In the genomic region with DNA sequence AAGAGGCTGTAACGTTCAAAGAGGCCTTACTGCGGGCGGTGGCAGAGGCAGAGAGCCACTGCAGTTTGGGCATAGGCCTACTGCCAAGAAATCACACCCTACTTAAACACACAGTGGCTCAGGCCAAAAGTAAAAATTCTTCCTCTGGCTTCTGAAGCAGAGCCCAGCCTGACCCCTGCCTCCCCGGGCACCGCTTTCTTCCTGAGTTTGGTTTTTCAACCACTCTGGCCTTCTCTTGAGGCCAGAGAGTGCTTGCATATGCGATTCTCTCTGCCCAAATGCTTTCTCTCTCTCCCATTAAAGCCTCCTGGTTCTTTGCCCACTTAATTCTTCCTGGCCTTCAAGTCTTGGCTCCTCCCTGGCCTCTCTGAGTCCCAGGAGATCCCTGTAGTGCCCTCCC, we compare ENCODE assay signal across 13 mouse cellular contexts. TPM values are rescaled to one million over a fixed set of nuclear protein-coding genes. Genes with fewer than 3 reads are reported as not detected.
"Had no signal": no experiment of that assay in that cellular context is flagged by ENCODE, and none has a peak within 500 bp of the region (broad histone marks: within the 10 kb centered on the region; RNA-seq: fewer than 3 reads in every experiment).

No protein-coding gene starts in this region.

- H3K27ac ChIP-seq: left cerebral cortex, adult 2 months; liver, embryonic 12.5 days; lung, embryonic 15.5 days; midbrain, embryonic 13.5 days had no signal

- H3K36me3 ChIP-seq: liver, embryonic 12.5 days; lung, embryonic 15.5 days; midbrain, embryonic 13.5 days had no signal

- H3K9me3 ChIP-seq: liver, embryonic 12.5 days; lung, embryonic 15.5 days; midbrain, embryonic 13.5 days had no signal

- ATAC-seq: intestine, postnatal 0 days; liver, embryonic 12.5 days; midbrain, embryonic 13.5 days had no signal

- H3K4me3 ChIP-seq: left cerebral cortex, adult 2 months; liver, embryonic 12.5 days; lung, embryonic 15.5 days; midbrain, embryonic 13.5 days had no signal

- DNase-seq: kidney, adult 8-10 months; kidney, postnatal 25 days; retina, postnatal 1 day; right cerebral cortex, postnatal 4 days; spleen, adult 18-20 months; thymus, adult 18-20 months; thymus, postnatal 14 days had no signal

- H3K27me3 ChIP-seq: lung, embryonic 15.5 days; midbrain, embryonic 13.5 days had no signal

- H3K9ac ChIP-seq: liver, embryonic 12.5 days; lung, embryonic 15.5 days; midbrain, embryonic 13.5 days had no signal

- H3K4me2 ChIP-seq: liver, embryonic 12.5 days; lung, embryonic 15.5 days; midbrain, embryonic 13.5 days had no signal

- H3K4me1 ChIP-seq: liver, embryonic 12.5 days; lung, embryonic 15.5 days; midbrain, embryonic 13.5 days had no signal

RNA-seq across cellular contexts. Expression of a gene that starts 39.5 kb away (rescaled TPM):
- polyA plus RNA-seq: liver, embryonic 12.5 days; liver, embryonic 16.5 days; lung, embryonic 15.5 days had no signal
